Mouse (Mus musculus) hindbrain, embryonic 13.5 days (tissue): Measurements from ENCODE around the gene Naa15. TPM values are rescaled to one million over a fixed set of nuclear protein-coding genes. Genes with fewer than 3 reads are reported as not detected.
A peak's percentile ranks its signal among the peaks of the same experiment; 100 is the strongest.
"Not testable (repeated sequence)": the region's sequence is repeated elsewhere in the genome, so short reads cannot be mapped to it uniquely, and the experiment has no call there.

Experiments used
- ATAC-seq: fragments of 200-750 bp; cut with Nextera tagmentation; 2 replicates; pipeline ENCODE4 v1.8.0; 2017; ENCODE audit warnings: moderate TSS enrichment; ENCODE audit not compliant: low FRiP score
- H3K27ac ChIP-seq: fragments of 300-500 bp; sonication (generic); 2 replicates; pipeline ENCODE4 v1.5.1; 2015; ENCODE audit warnings: inconsistent platforms, mild to moderate bottlenecking, moderate library complexity
- H3K27me3 ChIP-seq: fragments of 300-500 bp; sonication (generic); 2 replicates; pipeline ENCODE4 v1.6.1; 2015; ENCODE audit warnings: mild to moderate bottlenecking, inconsistent platforms
- H3K36me3 ChIP-seq: fragments of 300-500 bp; sonication (generic); 2 replicates; pipeline ENCODE4 v1.6.1; 2015; ENCODE audit warnings: mild to moderate bottlenecking, inconsistent platforms
- H3K4me1 ChIP-seq: fragments of 300-500 bp; sonication (generic); replicated peaks from 2 replicates; pipeline ENCODE4 v1.6.1; 2015; ENCODE audit warnings: inconsistent platforms
- H3K4me2 ChIP-seq: fragments of 300-500 bp; sonication (generic); 2 replicates; pipeline ENCODE4 v1.6.1; 2015; ENCODE audit warnings: inconsistent platforms, mild to moderate bottlenecking, moderate library complexity
- H3K4me3 ChIP-seq: fragments of 300-500 bp; sonication (generic); 2 replicates; pipeline ENCODE4 v1.5.1; 2015; ENCODE audit warnings: mild to moderate bottlenecking, inconsistent platforms
- H3K9ac ChIP-seq: fragments of 300-500 bp; sonication (generic); 2 replicates; pipeline ENCODE4 v1.6.1; 2015; ENCODE audit warnings: mild to moderate bottlenecking, inconsistent platforms
- H3K9me3 ChIP-seq: fragments of 300-500 bp; sonication (generic); 2 replicates; pipeline ENCODE4 v1.6.1; 2016; ENCODE audit warnings: inconsistent platforms
- WGBS: fragments of 180-500 bp; shearing (Covaris S2); methylation state at CpG from one replicate; pipeline ENCODE4 v1.1.7; 2015; 5-methylcytosine and 5-hydroxymethylcytosine counted together
- polyA plus RNA-seq: library from polyadenylated mRNA; unstranded; fragments of >200 nt; fragmentation: Nextera tagmentation; extraction: Ambion mirVana; gene quantifications from 2 replicates; pipeline ENCODE4 v1.2.1, GENCODE M21; 2015

Naa15 gene
- polyA plus RNA-seq, 1 experiment from 2014 or later, result 54.0 TPM

DNA sequence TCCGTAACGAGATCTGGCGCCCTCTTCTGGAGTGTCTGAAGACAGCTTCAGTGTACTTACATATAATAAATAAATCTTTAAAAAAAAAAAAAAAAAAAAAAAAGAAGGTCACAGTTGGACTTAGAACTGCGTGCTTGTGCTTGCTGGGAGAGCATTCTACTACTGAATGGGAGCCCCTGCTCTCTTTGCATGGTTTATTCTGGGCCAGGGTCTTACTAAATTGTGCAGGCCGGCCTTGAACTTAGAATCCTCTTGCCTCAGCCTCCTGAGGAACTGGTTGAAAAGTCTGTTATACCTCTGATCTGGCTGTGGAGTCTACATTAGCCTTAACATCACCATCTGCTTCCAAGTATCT is 34.3 kb upstream of the Naa15 start:
- ATAC-seq, result no peak
- no peak overlapping the region for H3K4me3 ChIP-seq
- 73% methylated on average over 3 of the region's 5 CpGs for WGBS
- no peaks in the 10 kb centered on the region for H3K9me3 ChIP-seq
- H3K9ac ChIP-seq, result no peak overlapping the region
- no peak overlapping the region for H3K27ac ChIP-seq
- peaks cover 8% of the 10 kb centered on the region for H3K4me1 ChIP-seq
- H3K27me3 ChIP-seq, result no peaks in the 10 kb centered on the region
- no peak overlapping the region for H3K4me2 ChIP-seq
- no peaks in the 10 kb centered on the region for H3K36me3 ChIP-seq

DNA sequence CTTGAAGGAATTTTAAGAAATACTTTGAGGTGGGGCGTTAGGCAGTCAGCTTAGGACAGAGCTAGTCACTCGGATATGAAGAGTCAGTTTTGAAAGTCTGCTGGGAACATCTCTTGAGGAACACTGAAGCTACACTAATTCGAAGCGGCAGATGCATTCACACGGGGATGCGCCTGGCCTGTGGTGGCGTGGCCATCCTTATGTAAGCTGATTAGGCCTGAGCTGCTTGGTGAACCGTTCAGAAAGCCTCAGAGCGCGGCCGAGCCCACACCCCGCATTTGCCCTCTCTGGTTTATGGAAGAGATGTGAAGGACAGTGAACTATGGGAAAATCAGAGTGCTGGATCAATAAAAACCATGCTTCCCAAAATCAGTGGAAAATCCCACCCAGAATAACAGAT is 31.5 kb upstream of the Naa15 start:
- H3K4me2 ChIP-seq, result no peak overlapping the region
- no peaks in the 10 kb centered on the region for H3K9me3 ChIP-seq
- H3K4me1 ChIP-seq, result peaks cover 2% of the 10 kb centered on the region; the same call in 1 of the 2 replicates
- H3K9ac ChIP-seq, result no peak overlapping the region
- no peak overlapping the region for H3K4me3 ChIP-seq
- no peak overlapping the region for H3K27ac ChIP-seq
- H3K36me3 ChIP-seq, result no peaks in the 10 kb centered on the region
- 47% methylated on average over 12 of the region's 12 CpGs for WGBS
- H3K27me3 ChIP-seq, result peaks cover 5% of the 10 kb centered on the region; the same call in 1 of the 2 replicates
- ATAC-seq, result no peak

DNA sequence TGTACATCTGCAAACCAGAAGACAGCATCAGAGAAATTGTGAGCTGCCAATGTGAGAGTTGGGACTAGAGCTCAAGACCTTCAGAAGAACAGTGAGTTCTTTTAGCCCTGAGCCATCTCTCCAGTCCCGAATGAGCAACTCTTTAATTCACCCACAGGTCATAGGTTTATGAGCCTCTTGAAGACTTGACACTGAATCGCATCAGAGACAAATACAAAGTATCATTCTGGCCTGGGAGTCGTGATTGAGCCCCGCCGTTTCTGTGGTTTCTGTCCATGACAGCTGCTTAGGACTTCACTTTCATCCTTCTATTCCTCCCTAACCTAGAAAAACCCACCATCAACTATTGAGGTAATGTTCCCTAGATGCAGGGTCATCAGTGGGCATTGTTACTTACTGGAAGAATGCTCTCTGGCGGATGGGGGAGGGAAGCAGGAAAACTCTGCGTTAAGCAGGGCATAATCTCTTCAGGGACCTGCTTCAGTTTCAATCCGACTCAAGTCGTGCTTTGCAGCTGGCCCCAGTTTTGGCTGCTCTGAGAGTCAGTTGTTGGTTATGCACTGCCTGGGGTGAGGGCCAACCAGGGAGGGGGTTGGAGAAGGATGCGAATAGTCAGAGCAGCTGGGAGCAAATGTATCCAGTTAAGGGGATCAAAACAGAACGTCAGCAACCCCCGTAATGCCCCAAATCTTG is 28.4 kb upstream of the Naa15 start:
- Histone ChIP-seq H3K9me3 (no peaks in the 10 kb centered on the region), H3K27me3 (peaks cover 5% of the 10 kb centered on the region; the same call in 1 of the 2 replicates), H3K36me3 (no peaks in the 10 kb centered on the region), H3K4me2 (no peak overlapping the region), H3K4me1 (peaks cover 3% of the 10 kb centered on the region; the same call in 1 of the 2 replicates), H3K9ac (no peak overlapping the region), H3K4me3 (no peak overlapping the region), H3K27ac (no peak overlapping the region)
- WGBS, result 54% methylated on average over 12 of the region's 12 CpGs
- ATAC-seq, result no peak

DNA sequence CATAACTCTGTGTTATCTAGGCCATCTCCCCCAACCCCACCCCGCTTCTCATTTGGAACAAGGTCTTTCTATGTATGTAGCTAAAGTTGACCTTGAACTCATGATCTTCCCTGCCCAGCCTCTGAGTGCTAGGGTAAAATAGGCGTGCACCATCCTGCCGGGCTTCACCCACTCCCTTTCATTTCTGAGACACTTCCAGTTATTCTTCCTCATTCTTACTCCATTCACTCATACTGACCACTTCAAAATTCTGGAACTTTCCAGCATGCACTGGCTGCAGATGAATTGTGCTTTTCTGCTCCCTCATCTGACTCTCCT is 27.9 kb upstream of the Naa15 start:
- no peaks in the 10 kb centered on the region for H3K9me3 ChIP-seq
- no peak overlapping the region for H3K4me3 ChIP-seq
- no peak overlapping the region for H3K9ac ChIP-seq
- 85% methylated on average over 3 of the region's 3 CpGs for WGBS
- H3K4me1 ChIP-seq, result peaks cover 3% of the 10 kb centered on the region; the same call in 1 of the 2 replicates
- no peak overlapping the region for H3K4me2 ChIP-seq
- H3K27me3 ChIP-seq, result peaks cover 5% of the 10 kb centered on the region; the same call in 1 of the 2 replicates
- no peaks in the 10 kb centered on the region for H3K36me3 ChIP-seq
- no peak overlapping the region for H3K27ac ChIP-seq
- ATAC-seq, result no peak

DNA sequence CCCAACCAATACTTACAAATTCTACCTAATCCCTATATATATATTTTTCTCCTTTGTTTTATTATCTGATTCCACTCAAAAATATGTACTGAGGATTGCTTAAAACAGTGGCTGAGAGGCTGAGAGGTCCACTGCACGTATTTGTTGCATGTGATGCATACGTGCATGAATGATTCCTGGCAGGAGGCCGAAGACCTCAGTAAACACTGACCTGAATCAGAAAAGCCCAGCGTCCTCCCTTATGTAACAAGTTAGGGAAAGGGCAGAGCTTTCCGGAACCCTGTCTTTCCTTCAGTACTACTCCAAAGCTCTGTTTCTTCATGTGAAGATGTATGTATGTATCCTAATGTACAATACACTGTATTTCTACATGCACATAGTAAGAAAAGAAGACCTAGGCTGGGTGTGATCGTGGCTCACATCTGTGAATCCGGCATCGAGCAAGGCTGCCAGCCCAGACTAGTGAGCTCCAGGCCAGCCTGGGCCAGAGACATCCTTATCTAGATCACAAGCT is 27.0 kb upstream of the Naa15 start:
- no peaks in the 10 kb centered on the region for H3K36me3 ChIP-seq
- no peaks in the 10 kb centered on the region for H3K9me3 ChIP-seq
- peaks cover 5% of the 10 kb centered on the region; the same call in 1 of the 2 replicates for H3K27me3 ChIP-seq
- ATAC-seq, result no peak
- no peak overlapping the region for H3K27ac ChIP-seq
- 61% methylated on average over 8 of the region's 8 CpGs for WGBS
- no peak overlapping the region for H3K9ac ChIP-seq
- H3K4me1 ChIP-seq, result peaks cover 3% of the 10 kb centered on the region; the same call in 1 of the 2 replicates
- no peak overlapping the region for H3K4me3 ChIP-seq
- no peak overlapping the region for H3K4me2 ChIP-seq

DNA sequence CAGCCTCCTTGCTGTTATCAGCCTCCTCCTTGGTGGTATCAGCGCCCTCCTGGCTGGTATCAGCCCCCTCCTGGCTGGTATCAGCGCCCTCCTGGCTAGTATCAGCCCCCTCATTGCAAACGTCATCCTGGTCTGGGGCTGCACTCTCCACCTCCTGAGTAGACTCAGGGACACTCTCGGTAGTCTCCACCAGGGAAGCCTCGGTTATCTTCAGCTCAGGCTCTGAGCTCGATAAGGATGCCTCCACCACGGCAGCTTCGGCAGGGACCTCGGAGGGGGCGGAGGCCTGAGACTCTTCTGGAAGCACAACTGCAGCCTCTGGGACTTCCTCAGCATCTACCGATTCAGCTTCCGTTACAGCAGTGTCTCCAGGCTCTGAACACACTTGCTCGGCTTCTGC is 26.0 kb upstream of the Naa15 start:
- Histone ChIP-seq H3K4me1 (peaks cover 3% of the 10 kb centered on the region; the same call in 1 of the 2 replicates), H3K4me2 (peak overlapping the region; percentile 43), H3K27me3 (peaks cover 5% of the 10 kb centered on the region; the same call in 1 of the 2 replicates), H3K36me3 (no peaks in the 10 kb centered on the region), H3K4me3 (peak overlapping the region; percentile 8; the same call in 1 of the 2 replicates), H3K27ac (no peak overlapping the region), H3K9me3 (no peaks in the 10 kb centered on the region), H3K9ac (peak overlapping the region; percentile 25; the same call in 1 of the 2 replicates)
- 6% methylated on average over 13 of the region's 13 CpGs for WGBS
- ATAC-seq, result no peak

DNA sequence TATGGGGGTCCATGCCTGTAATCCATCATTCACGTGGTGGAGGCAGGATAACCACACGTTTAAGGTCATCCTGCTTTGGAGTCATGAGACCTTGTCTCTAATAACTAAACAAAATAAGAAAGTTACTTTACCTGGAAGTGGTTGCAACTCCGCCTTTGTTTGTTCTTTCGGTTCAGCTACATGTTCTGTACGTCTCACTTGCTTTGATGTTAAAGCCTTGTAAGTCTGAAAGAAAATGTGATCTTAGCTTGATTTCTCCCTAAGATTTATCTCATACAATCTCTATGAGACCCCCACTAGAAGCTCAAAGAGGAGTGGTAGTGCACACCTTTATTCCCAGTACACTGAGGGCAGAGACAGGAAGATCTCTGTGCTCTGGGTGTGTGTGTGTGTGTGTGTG is 23.9 kb upstream of the Naa15 start:
- 91% methylated on average over 5 of the region's 5 CpGs for WGBS
- H3K9me3 ChIP-seq, result no peaks in the 10 kb centered on the region
- ATAC-seq, result no peak

DNA sequence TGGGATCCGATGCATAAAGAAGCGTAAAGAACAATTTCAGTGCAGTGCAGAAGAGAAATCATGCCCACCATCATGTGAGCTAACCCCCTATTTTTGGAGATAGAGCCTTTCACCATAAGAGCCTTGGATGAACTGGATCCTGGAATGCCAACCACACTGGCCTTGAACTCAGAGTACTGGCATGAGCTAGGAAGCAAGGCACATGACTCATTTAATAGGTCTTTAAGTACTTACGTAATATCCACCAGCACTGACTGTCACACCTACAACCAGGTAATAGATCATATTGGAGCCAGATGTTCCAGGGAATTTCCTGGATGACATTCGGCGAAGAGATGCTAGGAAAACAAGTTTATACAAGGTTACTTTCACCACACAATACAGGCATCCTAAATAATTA is 23.4 kb upstream of the Naa15 start:
- H3K4me2 ChIP-seq, result no peak overlapping the region
- no peaks in the 10 kb centered on the region for H3K36me3 ChIP-seq
- no peak for ATAC-seq
- no peak overlapping the region for H3K27ac ChIP-seq
- H3K9me3 ChIP-seq, result no peaks in the 10 kb centered on the region
- WGBS, result 97% methylated on average over 5 of the region's 5 CpGs
- H3K9ac ChIP-seq, result no peak overlapping the region
- H3K27me3 ChIP-seq, result peaks cover 22% of the 10 kb centered on the region
- H3K4me1 ChIP-seq, result peaks cover 12% of the 10 kb centered on the region
- no peak overlapping the region for H3K4me3 ChIP-seq

More for the DNA sequence above, 23.9 kb upstream of the Naa15 start:
- H3K4me1 ChIP-seq, result peaks cover 7% of the 10 kb centered on the region
- no peak overlapping the region for H3K27ac ChIP-seq
- H3K27me3 ChIP-seq, result peaks cover 17% of the 10 kb centered on the region
- no peak overlapping the region for H3K4me2 ChIP-seq
- no peak overlapping the region for H3K9ac ChIP-seq
- H3K36me3 ChIP-seq, result no peaks in the 10 kb centered on the region
- no peak overlapping the region for H3K4me3 ChIP-seq

DNA sequence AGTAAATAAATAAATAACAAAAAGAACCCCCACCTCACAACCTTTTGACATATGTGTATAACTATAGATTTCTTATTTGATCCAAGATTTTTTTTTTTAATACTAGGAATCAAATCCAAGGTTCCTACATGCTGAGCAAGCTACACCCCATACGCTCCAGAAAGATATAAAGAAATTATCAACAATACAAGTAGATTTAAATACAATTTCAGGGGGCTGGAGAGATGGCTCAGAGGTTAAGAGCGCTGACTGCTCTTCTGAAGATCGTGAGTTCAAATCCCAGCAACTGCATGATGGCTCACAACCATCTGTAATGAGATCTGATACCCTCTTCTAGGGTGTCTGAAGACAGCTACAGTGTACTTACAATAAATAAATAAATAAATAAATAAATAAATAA is 21.9 kb upstream of the Naa15 start:
- peaks cover 32% of the 10 kb centered on the region for H3K27me3 ChIP-seq
- H3K27ac ChIP-seq, H3K9me3 ChIP-seq, H3K36me3 ChIP-seq, H3K9ac ChIP-seq, H3K4me3 ChIP-seq, ATAC-seq, H3K4me2 ChIP-seq: not testable (repeated sequence)
- 96% methylated on average over 3 of the region's 3 CpGs for WGBS
- peaks cover 16% of the 10 kb centered on the region for H3K4me1 ChIP-seq

DNA sequence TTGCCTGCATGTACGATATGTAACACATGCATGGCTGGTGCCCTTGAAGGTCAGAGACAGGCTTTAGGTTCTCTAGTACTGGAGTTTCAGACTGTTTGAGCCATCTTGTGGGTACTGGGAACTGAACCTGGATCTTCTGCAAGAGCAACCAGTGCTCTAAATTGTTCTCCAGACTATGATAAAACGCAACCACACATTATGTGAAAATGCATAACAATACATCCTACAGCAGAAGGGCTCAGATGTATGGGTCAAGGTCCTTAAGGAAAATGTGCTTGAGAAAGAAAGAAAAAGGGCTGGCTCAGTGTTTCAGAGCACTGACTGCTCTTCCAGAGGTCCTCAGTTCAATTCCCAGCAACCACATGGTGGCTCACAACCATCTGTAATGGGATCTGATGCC is 21.3 kb upstream of the Naa15 start:
- Histone ChIP-seq H3K27me3 (peaks cover 35% of the 10 kb centered on the region), H3K9ac (no peak overlapping the region), H3K27ac (no peak overlapping the region), H3K4me1 (peaks cover 16% of the 10 kb centered on the region), H3K4me3 (no peak overlapping the region), H3K36me3 (no peaks in the 10 kb centered on the region), H3K9me3 (no peaks in the 10 kb centered on the region), H3K4me2 (no peak overlapping the region)
- 97% methylated on average over 2 of the region's 2 CpGs for WGBS
- ATAC-seq, result no peak

DNA sequence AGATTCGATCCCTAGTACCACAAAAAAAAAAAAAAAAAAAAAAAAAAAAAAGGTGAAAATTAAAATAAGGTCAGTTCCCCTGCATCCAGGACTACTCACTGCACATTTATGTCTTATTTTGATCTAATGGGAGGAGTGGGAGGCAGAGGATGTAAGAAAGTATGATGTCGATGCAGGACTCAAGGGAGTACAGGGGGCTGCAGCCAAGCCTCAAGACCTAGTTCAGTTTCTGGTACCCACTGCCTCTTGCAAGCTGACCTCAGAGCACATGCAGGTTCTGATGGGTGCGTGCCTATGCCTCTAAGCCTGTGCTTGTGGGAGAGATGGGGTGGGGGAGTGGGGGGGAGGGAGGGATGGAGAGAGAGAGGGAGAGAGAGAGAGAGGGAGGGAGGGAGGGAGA is 20.1 kb upstream of the Naa15 start:
- peaks cover 41% of the 10 kb centered on the region for H3K27me3 ChIP-seq
- H3K4me1 ChIP-seq, result peaks cover 13% of the 10 kb centered on the region
- H3K4me3 ChIP-seq, result no peak overlapping the region
- no peak overlapping the region for H3K27ac ChIP-seq
- no peak overlapping the region for H3K9ac ChIP-seq
- no peaks in the 10 kb centered on the region for H3K36me3 ChIP-seq
- H3K9me3 ChIP-seq, result no peaks in the 10 kb centered on the region
- ATAC-seq, result no peak
- H3K4me2 ChIP-seq, result no peak overlapping the region
- WGBS, result 66% methylated on average over 3 of the region's 3 CpGs

DNA sequence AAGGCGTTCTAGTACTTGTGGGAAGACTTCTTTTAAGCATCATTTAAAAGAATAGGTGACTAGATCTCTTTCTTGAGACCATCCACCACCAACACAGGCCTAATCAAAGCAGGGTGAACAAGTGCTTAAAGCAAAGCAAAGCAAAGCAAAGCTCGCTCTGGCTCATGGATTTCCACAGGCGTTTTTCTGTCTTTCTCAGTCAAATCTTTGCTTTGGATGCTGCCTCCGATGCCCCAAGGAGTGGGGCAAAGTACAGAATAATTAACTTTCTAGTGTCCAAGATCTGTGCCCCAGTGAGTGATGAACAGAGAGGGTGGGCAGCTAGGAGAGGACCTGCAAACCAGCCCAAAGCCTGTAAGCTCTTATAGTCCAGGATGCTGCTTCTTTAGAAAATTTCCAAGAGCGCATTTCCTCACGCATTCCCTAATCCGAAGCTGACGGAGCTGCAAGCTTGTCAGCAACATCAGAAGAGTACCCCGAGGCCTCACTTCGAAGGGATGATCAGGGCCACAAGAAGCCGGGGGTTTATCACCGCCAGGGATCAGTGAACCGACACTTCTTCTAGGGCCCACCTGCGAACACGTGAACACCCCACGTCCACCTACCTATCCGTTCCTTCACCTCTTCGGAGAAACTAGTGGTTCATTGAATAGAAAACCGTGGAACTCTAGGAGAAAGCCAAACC is 19.3 kb upstream of the Naa15 start:
- H3K4me2 ChIP-seq, result 0 out of 2 replicates have a peak overlapping the region, but pooled peaks have one; percentile 73
- no peaks in the 10 kb centered on the region for H3K36me3 ChIP-seq
- H3K4me1 ChIP-seq, result peaks cover 13% of the 10 kb centered on the region
- no peak for ATAC-seq
- no peaks in the 10 kb centered on the region for H3K9me3 ChIP-seq
- 21% methylated on average over 19 of the region's 19 CpGs for WGBS
- H3K4me3 ChIP-seq, result no peak overlapping the region
- H3K27me3 ChIP-seq, result peaks cover 41% of the 10 kb centered on the region
- H3K9ac ChIP-seq, result no peak overlapping the region
- no peak overlapping the region for H3K27ac ChIP-seq
